Mouse (Mus musculus): ENCODE measurements around the gene Itk.
A peak's percentile ranks its signal among the peaks of the same experiment; 100 is the strongest.

Gene Itk

GRCm38 (mm10) chr11:46360991-46361665 lies 28.2 kb downstream of the Itk start:
- no peak for DNase-seq (ENCODE audit: low read depth, low spot score)

- DNase-seq (ENCODE audit: low read depth, low spot score), result no peak
Measured at GRCm38 (mm10) chr11:46358369-46358768, 30.9 kb downstream of the Itk start.

- no peak for DNase-seq (ENCODE audit: low read depth, low spot score)
Measured at GRCm38 (mm10) chr11:46349681-46350410, 39.5 kb downstream of the Itk start.

GRCm38 (mm10) chr11:46348416-46348815 lies 40.9 kb downstream of the Itk start:
- DNase-seq (ENCODE audit: low read depth, low spot score), result no peak

- DNase-seq (ENCODE audit: low read depth, low spot score), result no peak
Measured at GRCm38 (mm10) chr11:46347756-46348155, 41.6 kb downstream of the Itk start.

GRCm38 (mm10) chr11:46343886-46344546 lies 45.3 kb downstream of the Itk start:
- DNase-seq (ENCODE audit: low read depth, low spot score), result no peak

- DNase-seq (ENCODE audit: low read depth, low spot score), result no peak
Measured at GRCm38 (mm10) chr11:46341960-46342359, 47.4 kb downstream of the Itk start.

- no peak for DNase-seq (ENCODE audit: low read depth, low spot score)
Measured at GRCm38 (mm10) chr11:46336020-46336419, 53.3 kb downstream of the Itk start.

GRCm38 (mm10) chr11:46332217-46332616 lies 57.1 kb downstream of the Itk start:
- DNase-seq (ENCODE audit: low read depth, low spot score), result no peak

GRCm38 (mm10) chr11:46326271-46327015 lies 62.9 kb downstream of the Itk start:
- DNase-seq (ENCODE audit: low read depth, low spot score), result no peak

GRCm38 (mm10) chr11:46321559-46321958 lies 67.8 kb downstream of the Itk start:
- no peak for DNase-seq (ENCODE audit: low read depth, low spot score)

- DNase-seq (ENCODE audit: low read depth, low spot score), result no peak
Measured at GRCm38 (mm10) chr11:46314534-46314933, 74.8 kb downstream of the Itk start.

- DNase-seq (ENCODE audit: low read depth, low spot score), result no peak
Measured at GRCm38 (mm10) chr11:46313851-46314250, 75.5 kb downstream of the Itk start.

- no peak for DNase-seq (ENCODE audit: low read depth, low spot score)
Measured at GRCm38 (mm10) chr11:46312523-46313035, 76.7 kb downstream of the Itk start, which contains the start of gene Cyfip2. Gene Cyfip2, minus strand, starts transcription at chr11:46312859.

GRCm38 (mm10) chr11:46311703-46312522 lies 77.4 kb downstream of the Itk start:
- peak; percentile 44 for DNase-seq (ENCODE audit: low read depth, low spot score)

- DNase-seq (ENCODE audit: low read depth, low spot score), result no peak
Measured at GRCm38 (mm10) chr11:46311181-46311702, 78.1 kb downstream of the Itk start.

GRCm38 (mm10) chr11:46310647-46311063 lies 78.7 kb downstream of the Itk start:
- DNase-seq (ENCODE audit: low read depth, low spot score), result no peak

GRCm38 (mm10) chr11:46309808-46310555 lies 79.3 kb downstream of the Itk start:
- DNase-seq (ENCODE audit: low read depth, low spot score), result no peak

GRCm38 (mm10) chr11:46309111-46309741 lies 80.1 kb downstream of the Itk start:
- no peak for DNase-seq (ENCODE audit: low read depth, low spot score)
